Mouse (Mus musculus) urinary bladder, postnatal 14 days (tissue): ENCODE results near the gene Rpl35.
A peak's percentile ranks its signal among the peaks of the same experiment; 100 is the strongest.

Source experiments
- DNase-seq: peaks from one replicate; pipeline ENCODE4 v3.0.0; 2021; ENCODE audit warnings: low spot score

Rpl35 gene

DNA sequence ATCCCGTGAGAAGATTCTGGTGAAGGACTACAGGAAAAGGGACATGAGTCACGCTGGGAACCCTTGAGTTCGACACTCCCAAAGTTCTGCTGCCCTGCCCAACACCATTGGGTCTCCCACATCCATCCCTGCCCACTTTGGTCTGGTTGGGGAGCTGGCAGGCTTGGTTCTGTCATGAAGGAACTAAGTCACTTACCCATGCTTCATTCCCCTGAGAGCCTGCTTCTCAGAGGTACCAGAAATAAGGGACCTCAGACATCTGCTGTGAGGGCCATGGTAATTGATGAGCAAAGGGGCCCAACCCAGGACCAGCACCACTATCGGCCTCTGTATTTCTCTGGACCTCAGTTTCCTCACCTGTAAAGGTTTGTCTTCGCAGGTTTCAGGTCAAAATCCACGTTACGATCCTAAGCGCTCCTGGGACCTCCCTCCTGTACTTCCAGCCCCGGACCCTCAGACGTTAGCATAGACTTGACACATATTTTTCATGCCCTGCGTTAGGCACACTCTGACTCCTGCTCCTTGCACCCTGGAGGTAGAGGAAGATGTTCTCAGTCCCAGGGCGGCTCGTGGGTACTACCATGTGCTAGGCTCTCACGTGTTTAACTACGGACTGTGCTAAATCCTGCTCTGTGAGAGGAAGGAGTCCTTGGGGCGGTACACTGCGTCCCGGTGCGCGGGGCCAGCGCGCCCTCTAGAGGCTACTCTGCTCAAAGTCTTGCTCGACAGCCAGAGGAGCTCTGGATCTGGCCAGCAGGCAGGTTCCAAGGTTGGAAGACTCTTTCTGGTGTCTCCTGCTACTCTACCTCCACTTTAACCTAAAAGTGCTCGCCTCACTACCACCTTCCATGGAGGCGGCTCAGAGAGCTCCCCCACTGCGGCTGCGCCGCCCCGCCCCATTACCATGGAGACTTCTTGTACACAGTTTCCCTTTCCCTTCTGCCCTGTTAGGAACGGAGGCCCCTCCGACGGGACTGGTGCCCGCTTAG is 7.7 kb downstream of the Rpl35 start, which contains the start of gene Wdr38:
Wdr38 (plus strand) TSS at position 91 of the 989 bp plus-strand sequence.
- DNase-seq = peak; percentile 86

DNA sequence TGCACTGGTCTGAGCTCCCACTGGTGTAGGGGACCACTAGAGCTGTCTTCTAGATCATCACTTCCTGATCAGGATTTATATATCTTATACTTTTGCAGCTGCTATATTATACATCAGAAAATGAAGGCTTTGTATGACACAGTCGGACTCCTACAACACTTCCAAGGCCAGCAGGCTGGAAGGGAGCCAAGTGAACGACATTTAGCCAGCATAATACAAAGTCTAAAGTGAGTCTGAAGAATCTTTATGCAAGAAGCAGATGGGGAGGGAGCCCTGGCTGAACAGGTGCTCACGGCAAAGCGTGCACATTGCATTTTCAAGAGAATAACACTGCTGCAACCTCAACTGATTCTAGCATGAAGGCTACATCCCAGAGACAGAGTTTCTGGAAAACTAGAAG is 13.0 kb downstream of the Rpl35 start:
- DNase-seq = no peak

DNA sequence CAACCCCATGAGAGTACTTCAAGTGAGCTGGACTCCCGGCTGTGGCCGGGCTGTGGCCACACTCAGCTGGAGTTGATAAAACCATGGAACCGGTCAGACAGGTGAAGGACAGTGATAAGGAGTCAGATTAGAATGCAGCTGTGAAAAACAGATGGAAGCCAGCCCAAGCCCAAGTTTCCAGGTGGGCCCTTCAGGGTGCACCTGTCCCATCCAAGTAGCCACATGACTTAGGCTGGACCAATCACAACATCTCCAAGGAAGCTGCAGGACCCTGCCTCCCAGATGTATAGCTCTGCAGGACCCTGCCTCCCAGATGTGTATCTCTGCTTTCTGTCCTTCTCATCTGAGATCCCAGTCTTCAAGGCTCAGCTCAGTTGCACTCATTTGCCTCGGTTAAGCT is 13.4 kb downstream of the Rpl35 start:
- no peak for DNase-seq

DNA sequence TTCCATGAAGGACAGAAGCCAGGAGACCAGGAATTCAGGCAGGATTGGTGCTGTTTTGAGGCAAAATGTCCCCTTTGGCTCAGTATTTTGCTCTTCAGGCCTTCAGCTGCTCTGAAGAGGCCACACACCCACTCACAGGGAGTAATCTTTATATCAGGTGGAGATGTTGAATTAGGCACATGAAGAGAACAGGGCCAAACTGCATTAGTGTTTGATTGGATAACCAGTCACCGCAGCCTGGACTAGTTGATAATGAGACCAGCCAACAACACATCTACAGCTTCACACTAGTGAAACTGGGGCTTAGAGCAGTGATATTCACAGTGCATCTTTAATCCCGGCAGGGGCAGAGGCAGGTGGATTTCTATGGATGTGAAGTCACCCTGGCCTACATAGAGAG is 16.5 kb downstream of the Rpl35 start:
- DNase-seq = no peak

DNA sequence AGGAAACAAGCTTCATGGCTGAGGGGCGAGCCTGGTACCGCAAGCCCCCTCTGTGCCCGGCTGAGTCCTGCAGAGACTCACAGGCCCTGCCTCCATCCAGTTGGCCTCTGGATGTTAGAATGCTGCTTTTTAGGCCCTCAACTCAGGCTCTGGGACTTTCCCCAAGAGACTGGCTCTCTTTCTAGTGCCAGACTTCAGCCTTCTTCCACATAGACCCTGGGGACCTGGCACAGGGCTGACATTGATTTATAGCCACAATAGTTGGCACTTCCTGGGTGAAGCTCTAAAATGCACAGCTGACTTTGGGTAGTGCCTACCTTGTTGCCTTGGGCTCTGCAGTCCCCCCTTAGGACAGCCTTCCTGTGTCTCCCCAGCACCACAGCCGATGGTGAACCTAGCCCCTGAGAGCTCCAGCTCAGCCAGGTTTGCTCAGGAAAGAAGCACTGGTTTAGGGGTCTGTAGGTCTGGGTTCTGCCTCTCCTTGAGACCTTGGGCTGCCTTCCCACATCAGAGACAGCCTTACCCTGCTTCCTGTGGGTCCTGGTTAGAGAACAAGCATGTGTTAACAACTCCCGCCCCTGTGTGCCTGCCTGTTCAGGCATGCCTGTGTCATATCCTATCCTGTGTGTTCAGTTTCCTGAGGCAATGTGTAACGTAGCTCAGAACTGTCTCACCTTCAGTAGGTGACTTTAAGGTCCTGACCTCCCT is 17.5 kb downstream of the Rpl35 start:
- peak; percentile 76 for DNase-seq

DNA sequence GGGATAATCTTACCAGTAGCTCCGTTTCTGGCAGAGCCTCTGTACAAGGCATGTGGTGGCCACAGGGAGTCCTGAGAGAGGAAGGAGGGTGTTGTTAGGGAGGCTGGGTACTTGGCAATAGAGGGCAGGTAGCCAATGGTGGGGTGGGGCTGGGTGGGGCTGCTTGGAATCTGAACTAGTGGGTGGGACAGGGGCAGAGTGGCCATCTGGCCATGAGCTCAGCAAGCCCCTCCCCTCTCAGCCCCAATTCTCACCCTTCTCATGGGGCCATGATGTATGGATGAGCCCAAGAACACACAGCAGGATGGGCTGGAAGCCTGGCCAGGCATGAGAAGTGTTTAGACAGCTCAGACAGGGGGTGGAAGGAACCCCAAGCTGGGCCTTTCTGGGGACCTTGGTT is 18.1 kb downstream of the Rpl35 start:
- no peak for DNase-seq

DNA sequence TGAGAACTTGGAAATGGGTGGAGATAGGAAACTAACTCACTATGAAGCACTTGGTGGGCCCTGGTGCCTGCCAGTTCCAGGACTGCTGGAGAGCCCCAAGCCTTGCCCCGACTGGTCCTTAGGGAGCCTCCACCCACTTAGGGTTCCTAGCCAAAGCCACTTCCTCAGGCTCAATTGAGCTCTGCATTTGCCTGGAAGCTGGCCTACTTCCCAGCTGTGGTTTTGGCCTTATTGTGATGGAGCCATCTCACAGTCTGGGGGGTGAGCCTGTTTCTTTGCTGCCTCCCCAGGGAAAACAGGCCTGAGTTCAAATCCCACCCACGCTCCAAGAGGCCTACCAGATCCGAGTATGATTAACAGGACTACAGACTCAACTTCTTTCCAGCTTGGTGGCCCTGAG is 18.8 kb downstream of the Rpl35 start:
- no peak for DNase-seq

DNA sequence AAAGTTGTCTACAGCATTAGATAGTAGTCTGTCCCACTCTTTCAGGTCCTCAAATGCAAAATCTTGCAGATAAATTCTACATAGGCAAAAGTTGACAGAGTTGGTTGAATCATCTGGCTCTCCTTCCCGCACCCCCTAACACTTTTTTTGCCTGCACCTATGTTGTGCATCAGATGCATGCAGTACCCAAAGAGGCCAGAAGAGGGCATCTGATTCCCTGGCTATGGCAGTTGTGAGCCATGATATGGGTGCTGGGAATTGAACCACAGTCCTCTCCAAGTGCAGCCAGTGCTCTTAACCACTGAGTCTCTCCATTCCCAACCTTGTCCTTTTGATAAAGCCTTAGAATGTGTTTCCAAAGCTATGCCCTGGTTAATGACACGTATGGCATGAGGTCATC is 22.0 kb downstream of the Rpl35 start:
- DNase-seq = no peak

DNA sequence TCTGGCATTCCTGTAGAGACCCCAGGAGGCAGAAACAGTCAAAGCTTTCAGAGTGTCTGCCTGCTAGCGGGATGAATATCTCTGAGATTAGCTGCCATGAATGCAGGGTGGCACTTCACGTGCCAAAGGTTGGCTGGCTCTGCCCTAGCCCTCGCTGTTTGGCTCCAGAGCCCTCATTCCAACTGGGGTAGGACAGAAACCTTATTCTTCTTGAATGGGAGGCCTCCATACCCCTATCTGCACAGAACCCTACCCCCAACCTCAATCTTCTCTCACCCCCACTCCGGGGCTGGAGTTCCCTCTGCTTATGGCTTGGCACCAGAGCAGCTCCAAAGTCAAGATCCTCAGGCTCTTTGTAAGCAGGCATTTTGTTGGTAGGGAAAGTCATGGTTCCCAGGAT is 27.6 kb downstream of the Rpl35 start:
- no peak for DNase-seq

DNA sequence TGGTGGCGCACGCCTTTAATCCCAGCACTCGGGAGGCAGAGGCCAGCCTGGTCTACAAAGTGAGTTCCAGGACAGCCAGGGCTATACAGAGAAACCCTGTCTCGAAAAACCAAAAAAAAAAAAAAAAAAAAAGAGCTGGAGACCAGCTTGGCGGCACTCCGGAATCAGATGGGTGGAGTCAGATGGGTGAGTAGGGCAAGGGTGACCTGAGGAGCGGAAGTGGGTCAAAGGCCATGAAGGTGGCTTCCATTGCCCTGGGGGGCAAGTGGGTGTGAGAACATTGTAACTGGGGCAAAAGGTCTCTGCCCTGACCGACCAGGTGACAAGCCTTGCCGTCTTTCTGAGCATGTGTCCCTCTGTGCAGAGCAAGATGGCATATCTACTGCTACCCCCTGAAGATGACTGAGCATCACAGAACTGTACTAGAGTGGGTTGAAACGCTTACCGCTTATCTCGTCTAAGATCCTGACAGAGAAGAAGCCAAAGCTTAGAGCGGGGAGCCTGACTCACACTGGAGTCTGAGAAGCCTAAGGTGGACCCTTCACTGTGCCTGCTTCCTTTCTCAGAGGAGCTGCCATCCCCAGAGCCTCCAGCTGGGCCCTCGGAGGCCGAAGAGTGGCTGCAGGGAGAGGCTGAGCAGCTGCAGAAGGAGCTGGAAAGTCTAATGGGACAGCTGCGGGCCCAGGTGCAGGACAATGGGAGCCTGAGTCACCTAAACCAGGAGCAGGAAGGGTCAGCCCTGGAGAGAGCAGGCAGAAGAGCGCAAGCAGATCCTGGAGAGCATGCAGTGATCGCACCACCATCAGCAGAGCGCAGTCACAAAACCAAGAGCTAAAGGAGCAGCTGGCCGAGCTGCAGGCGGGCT is 29.3 kb downstream of the Rpl35 start:
- DNase-seq = no peak

DNA sequence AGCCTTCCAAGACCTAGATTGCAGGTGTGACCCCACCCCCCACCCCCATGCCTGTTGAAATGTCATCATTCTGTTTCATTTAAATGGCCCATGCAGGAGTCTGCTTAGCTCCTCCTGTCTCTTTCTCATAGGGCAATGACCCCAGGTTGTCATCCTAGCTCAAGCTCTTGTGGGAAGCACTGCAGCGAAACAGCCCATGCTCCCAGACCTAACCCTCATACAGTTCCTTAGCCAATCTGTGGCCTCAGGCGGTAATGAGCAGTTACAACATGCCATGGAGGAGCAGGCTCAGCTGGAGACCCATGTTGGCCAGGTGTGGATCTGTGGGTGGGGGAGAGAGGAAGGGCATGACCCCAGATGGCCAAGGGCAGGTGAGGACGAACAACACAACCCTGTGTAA is 30.2 kb downstream of the Rpl35 start:
- DNase-seq = no peak

DNA sequence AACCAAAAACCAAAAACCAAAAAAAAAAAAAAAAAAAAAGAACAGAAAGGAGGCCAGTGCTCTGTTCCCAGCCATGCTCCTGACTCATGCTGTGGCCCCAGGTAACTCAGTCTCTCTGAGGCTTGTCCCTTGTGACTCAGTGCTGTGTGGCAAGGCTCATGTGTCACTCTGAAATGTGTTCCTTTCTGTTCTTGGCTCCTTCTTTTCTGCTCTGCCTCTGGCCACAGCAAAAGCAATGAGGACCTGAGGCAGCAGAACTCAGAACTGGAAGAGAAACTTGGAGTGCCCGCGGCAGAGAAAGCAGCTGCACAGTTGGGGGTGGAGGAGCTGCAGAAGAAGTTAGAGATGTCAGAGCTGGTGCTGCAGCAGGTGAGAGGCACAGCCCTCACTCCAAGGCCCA is 31.3 kb downstream of the Rpl35 start:
- DNase-seq = no peak

DNA sequence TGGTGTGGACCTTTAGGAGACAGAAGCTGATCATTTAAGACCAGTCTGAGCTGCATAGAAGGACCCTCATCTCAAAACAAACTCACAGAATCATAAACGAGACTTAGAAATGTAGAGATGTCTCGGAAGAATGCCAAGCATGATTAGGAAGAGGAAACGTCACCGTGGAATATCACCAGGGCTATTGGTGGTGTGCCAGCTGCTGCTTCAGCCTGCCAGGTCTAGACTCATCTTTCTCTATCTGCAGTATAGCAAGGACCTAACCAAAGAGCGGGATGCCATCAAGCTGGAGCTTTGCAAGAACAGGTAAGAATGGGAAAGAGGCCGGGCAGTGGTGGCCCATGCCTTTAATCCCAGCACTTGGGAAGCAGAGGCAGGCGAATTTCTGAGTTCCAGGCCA is 31.7 kb downstream of the Rpl35 start:
- no peak for DNase-seq

DNA sequence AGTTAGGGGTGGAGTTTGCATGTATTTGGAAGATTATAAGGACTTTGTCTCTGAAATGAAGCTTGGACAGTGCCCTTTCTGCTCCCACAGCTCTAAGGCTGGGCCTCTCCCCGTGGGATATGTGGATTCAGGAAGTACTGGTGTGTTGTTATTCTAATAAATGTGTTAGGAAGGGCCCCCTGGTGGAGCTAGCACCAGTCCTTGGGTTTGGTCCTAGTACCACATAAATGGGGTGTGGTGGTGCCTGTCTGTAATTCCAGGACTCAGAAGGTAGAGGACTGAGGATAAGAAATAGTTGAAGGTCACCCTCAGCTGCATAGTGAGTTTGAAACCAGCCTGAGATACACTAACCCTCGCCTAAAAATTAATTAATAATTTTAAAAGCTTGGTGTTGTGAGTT is 32.2 kb downstream of the Rpl35 start:
- no peak for DNase-seq

DNA sequence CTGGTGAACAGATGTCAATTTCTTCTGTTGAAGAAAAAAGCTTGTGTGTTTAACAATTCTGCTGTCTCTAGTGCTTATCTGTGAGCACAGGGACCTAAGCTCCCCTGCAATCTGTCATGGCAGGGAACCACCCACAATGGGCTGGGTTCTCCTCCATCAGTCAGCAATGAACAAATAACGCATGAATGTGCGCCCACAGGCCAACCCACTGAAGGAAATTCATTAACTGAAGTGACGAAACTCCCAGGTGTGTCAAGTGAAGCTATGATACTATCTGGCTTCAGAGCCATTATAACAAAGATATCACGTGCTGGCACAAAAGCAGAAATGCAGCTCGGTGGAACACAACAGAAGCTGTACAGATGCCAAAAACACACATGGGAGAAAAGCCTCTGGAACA is 35.4 kb downstream of the Rpl35 start:
- no peak for DNase-seq

DNA sequence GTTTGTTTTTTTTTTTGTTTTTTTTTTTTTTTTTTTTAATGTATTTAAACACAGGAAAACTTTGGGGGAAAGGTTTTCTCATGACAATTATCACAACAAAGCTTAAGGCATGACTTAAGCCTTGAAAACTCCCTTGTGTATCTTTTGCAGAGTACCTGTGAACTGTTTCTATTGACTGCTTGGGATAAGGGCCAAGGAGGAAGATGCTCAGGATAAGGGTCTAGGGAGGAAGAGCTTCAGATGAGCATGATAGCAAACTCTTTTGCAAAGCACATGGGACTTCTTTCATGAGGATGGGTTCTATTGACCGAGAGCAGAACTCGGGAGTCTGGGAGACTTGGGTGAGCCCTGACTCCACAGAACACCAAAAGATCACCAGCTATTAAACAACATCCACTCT is 35.8 kb downstream of the Rpl35 start:
- DNase-seq = no peak

DNA sequence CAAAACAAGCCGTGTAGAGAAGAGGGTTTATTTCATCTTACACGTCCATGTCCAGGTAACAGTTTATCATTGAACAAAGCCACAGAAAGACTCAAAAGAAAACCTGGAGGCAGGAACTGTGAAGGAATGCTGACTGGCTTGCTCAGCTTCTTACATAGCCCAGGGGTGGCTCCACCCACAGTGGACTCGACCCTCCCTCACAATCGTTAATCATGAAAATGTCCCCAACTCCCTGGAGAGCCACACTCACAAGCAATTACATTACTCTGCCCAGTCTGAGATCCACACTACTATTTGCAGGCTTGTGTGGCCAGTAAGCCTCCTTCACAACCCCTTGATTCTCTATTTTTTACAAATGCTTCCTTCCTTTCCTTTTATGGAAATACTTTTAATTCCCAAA is 41.2 kb downstream of the Rpl35 start:
- no peak for DNase-seq

DNA sequence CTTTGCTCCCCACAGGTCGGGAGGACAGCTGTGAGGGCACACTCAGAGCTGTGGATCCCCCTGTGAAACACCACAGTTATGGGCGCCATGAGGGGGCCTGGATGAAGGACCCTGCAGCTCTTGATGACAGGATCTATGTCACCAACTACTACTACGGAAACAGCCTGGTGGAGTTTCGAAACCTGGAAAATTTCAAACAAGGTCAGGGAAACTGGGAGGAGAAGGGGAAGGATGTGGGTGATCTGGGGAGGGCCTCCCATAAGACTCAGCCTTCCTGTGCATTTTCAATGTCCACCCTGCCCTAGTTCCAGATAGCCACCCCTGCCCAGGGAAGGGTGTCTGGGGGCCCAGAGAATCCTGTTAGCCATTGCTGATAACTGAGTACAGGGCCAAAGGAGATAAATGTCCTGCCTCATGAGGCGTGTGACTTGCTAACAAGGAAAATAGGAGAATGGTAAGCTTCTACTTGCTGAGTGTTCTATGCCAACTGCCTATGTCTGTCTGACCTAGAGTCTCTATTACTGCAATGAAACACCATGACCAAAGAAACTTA is 47.7 kb downstream of the Rpl35 start:
- DNase-seq = no peak

DNA sequence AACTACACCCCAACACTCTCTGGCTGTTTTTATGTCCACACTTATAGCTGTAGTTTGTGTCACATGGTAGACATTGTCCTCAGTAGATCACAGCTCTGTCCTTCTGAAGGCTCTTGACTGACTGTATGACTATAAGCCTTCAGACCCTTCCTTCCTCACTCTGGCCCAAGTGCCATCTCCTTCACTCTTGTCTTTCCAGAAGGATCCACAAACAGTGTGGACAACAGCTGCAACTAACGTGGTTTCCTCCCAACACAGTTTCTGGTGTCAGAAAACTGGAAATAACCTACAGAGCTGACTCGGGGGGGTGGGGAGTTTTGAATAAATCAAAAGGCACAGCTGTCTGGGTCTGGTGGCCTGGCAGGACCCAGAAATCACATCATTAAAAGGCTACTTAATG is 49.4 kb downstream of the Rpl35 start:
- no peak for DNase-seq

DNA sequence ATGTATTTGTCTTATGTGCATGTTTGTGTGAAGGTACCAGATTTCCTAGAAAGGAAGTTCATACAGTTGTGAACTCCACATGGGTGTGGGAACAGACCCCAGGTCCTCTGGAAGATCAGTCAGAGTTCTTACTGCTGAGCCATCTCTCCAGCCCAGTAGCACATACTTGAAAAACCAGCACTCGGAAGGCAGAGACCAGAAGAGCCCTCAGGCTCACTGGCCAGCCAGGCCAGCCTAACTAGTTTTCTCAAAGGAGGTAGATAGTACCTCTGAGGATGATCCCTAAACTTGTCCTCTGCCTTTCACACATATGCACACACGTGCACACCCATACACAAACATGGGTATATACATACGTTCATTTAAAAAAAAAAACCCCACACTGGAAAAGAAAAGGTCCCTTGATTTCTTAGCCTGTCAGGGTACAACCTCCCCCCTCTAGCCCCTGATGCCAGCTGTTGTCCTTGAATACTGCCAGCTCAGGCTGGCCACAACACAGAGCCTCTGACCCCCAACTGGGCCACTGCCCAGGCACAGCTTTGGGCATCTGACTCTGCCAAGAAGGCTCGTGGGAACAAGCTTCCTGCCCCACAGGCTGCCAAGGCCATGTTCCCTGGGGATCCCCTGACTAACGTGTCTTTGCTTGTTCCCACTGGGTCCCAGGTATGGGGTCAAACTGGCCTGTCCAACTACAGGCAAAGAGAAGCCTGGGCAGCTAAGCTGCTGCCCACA is 52.1 kb downstream of the Rpl35 start:
- DNase-seq = peak; percentile 44
